Mouse (Mus musculus): ENCODE measurements around the gene Klhdc7a.

DNA sequence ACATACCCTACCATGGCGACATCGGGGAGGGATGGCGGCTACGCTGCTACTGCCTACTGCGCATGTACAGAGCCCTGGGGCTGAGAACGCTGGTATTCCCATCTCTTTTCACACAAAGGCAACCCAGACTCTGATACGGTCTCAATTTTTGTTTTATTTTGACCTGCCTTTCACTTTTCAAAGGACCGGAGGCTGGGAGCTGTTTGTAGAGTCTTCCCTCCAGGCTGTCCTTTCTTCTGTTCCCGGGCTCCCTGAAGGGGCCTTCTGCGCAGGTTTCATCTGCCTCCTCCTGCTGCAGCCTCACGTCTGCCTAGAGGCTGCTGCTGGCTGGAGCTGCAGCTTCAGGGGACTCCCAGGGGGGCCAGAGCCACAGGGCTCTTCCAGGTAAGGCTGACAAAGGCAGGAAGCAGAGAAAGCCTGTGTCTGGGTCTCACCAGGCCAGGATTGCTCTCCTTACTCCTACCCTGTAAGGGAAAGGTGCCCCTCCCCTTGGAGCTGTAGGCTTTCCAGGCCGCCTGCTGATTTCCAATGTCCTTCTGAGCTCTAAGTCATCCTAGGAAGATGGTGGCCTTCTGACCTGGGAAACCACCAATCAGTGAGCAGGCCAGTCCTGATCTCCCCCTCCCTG is 7.6 kb downstream of the Klhdc7a start:
- no peak for TF ChIP-seq POLR2A (IDR thresholded peaks at IDR 0.05; ENCODE audit: insufficient read depth, low read depth, low read length)
- TF ChIP-seq CTCF (IDR thresholded peaks at IDR 0.05), result no peak
- TF ChIP-seq EP300 (IDR thresholded peaks at IDR 0.05; ENCODE audit: insufficient read depth, low read depth, low read length), result no peak
